In the genomic region with DNA sequence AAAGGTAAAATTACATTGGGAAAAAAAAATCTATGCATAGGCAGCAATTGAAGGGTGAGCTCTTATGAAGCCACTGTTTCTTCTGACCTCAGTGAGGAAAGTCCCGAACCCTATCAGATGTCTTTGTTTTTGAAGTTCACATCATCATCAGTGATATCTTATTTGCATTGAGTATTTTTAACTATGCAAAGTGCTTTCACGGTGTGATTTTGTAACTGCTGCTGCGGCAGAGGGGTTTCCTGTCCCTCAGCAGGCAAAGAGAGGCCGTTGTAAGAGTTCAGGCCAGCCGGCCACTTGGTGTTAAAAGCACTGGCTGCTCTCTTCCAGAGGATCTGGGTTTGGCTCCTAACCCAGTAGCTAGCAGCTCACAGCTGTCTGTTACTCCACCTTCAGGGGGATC, we compare ENCODE assay signal across 16 mouse cellular contexts. TPM values are rescaled to one million over a fixed set of nuclear protein-coding genes. Genes with fewer than 3 reads are reported as not detected.
A peak's percentile ranks its signal among the peaks of the same experiment; 100 is the strongest.
DNase-seq lines count a peak whose midpoint lies in the region; ATAC-seq lines count a peak whose summit lies in the region.
"Had no signal": no experiment of that assay in that cellular context is flagged by ENCODE, and none has a peak within 500 bp of the region (broad histone marks: within the 10 kb centered on the region; RNA-seq: fewer than 3 reads in every experiment).

No protein-coding gene starts in this region.

- no peak overlapping the region for H3K9ac ChIP-seq in liver, embryonic 16.5 days (ENCODE audit: low read depth, low read length)
- H3K9ac ChIP-seq: forebrain, embryonic 15.5 days; midbrain, embryonic 13.5 days; neural tube, embryonic 12.5 days; stomach, embryonic 15.5 days had no signal

- H3K36me3 ChIP-seq in liver, embryonic 16.5 days (ENCODE audit: control insufficient read depth, insufficient read depth) = peaks cover 2% of the 10 kb centered on the region; the same call in 1 of the 2 replicates
- H3K36me3 ChIP-seq in heart, embryonic 10.5 days = peaks cover 19% of the 10 kb centered on the region

- H3K9me3 ChIP-seq in liver, embryonic 16.5 days (replicated peaks; ENCODE audit: control insufficient read depth, low read length) = no peaks in the 10 kb centered on the region
- H3K9me3 ChIP-seq in heart, embryonic 10.5 days = no peaks in the 10 kb centered on the region
- H3K9me3 ChIP-seq: forebrain, embryonic 15.5 days; midbrain, embryonic 13.5 days; neural tube, embryonic 12.5 days; stomach, embryonic 15.5 days had no signal

- peaks cover 5% of the 10 kb centered on the region for H3K4me1 ChIP-seq in liver, embryonic 16.5 days (ENCODE audit: control insufficient read depth, low read depth, low read length)
- H3K4me1 ChIP-seq in heart, embryonic 10.5 days = peaks cover 8% of the 10 kb centered on the region; the same call in 1 of the 2 replicates
- H3K4me1 ChIP-seq: forebrain, embryonic 15.5 days; midbrain, embryonic 13.5 days; neural tube, embryonic 12.5 days had no signal

- DNase-seq in heart, adult 11 months = peak; percentile 83
- no peak for DNase-seq in heart, adult 9 months (ENCODE audit: low spot score in 2 of 2)
- peak; percentile 63 to 67 for DNase-seq in spleen, adult 18-20 months
- no peak for DNase-seq in left cerebral cortex, adult 9 months (ENCODE audit: low spot score in 2 of 2)
- DNase-seq in heart, embryonic 10.5 days (ENCODE audit: low spot score) = no peak
- DNase-seq in kidney, postnatal 10 days = no peak
- DNase-seq: cerebellum, adult 9-10 months; gastrocnemius, postnatal 14 days; left cerebral cortex, postnatal 4 days had no signal

- H3K4me3 ChIP-seq in liver, embryonic 16.5 days (ENCODE audit: low read depth, low read length) = no peak overlapping the region
- H3K4me3 ChIP-seq in heart, embryonic 10.5 days = no peak overlapping the region
- H3K4me3 ChIP-seq: forebrain, embryonic 15.5 days; midbrain, embryonic 13.5 days; neural tube, embryonic 12.5 days; stomach, embryonic 15.5 days had no signal

- no peak overlapping the region for H3K4me2 ChIP-seq in liver, embryonic 16.5 days (ENCODE audit: low read depth, low read length)
- H3K4me2 ChIP-seq: forebrain, embryonic 15.5 days; midbrain, embryonic 13.5 days; neural tube, embryonic 12.5 days; stomach, embryonic 15.5 days had no signal

- no peaks in the 10 kb centered on the region for H3K27me3 ChIP-seq in liver, embryonic 16.5 days (ENCODE audit: control insufficient read depth, insufficient read depth, low read depth, low read length)
- H3K27me3 ChIP-seq in heart, embryonic 10.5 days (ENCODE audit: insufficient read depth, poor library complexity, severe bottlenecking) = no peaks in the 10 kb centered on the region
- H3K27me3 ChIP-seq: forebrain, embryonic 15.5 days; midbrain, embryonic 13.5 days; neural tube, embryonic 12.5 days; stomach, embryonic 15.5 days had no signal

- peak overlapping the region; percentile 48; the same call in 1 of the 2 replicates for H3K27ac ChIP-seq in liver, embryonic 16.5 days (ENCODE audit: low read length)
- H3K27ac ChIP-seq in heart, embryonic 10.5 days = no peak overlapping the region
- H3K27ac ChIP-seq: forebrain, embryonic 15.5 days; midbrain, embryonic 13.5 days; neural tube, embryonic 12.5 days had no signal

- 24% methylated on average over 5 of the region's 5 CpGs for WGBS in liver, embryonic 16.5 days (ENCODE audit: insufficient replicate concordance)
- WGBS in heart, embryonic 10.5 days = 59% methylated on average over 5 of the region's 5 CpGs

- ATAC-seq in CD4-positive, CD25-positive, alpha-beta regulatory T cell, adult 4 months = peak; percentile 80
- no peak for ATAC-seq in liver, embryonic 16.5 days (ENCODE audit: low read depth)
- ATAC-seq: forebrain, embryonic 15.5 days; hindbrain, embryonic 16.5 days; midbrain, embryonic 13.5 days had no signal

RNA-seq across cellular contexts. Expression of a gene that starts 8.4 kb away (rescaled TPM):
- polyA plus RNA-seq in CD4-positive, CD25-positive, alpha-beta regulatory T cell, adult 4 months (2017; shearing (Covaris generic)) = 10 to 100 TPM; 69.7 to 74.8 TPM
- polyA plus RNA-seq in liver, embryonic 16.5 days (2015; fragmentation: Nextera tagmentation; extraction: Ambion mirVana) = 22.2 and 23.1 TPM in 2 replicates
- 45.2 and 47.5 TPM in 2 replicates for polyA plus RNA-seq in heart, embryonic 10.5 days (2016; fragmentation: Nextera tagmentation; extraction: Ambion mirVana)

RNA-seq across cellular contexts. Expression of a gene that starts 8.4 kb away (rescaled TPM):
- polyA plus RNA-seq in CD4-positive, CD25-positive, alpha-beta regulatory T cell, adult 4 months (2017; shearing (Covaris generic)) = 10 to 100 TPM; 38.8 to 57.0 TPM
- polyA plus RNA-seq in liver, embryonic 16.5 days (2015; fragmentation: Nextera tagmentation; extraction: Ambion mirVana) = 104 and 105 TPM in 2 replicates
- 121 and 141 TPM in 2 replicates for polyA plus RNA-seq in heart, embryonic 10.5 days (2016; fragmentation: Nextera tagmentation; extraction: Ambion mirVana)

RNA-seq across cellular contexts. Expression of a gene that starts 59.2 kb away (rescaled TPM):
- polyA plus RNA-seq in CD4-positive, CD25-positive, alpha-beta regulatory T cell, adult 4 months (2017; shearing (Covaris generic)) = 10 to 100 TPM; 19.7 to 30.3 TPM
- 9.7 and 11.7 TPM in 2 replicates for polyA plus RNA-seq in liver, embryonic 16.5 days (2015; fragmentation: Nextera tagmentation; extraction: Ambion mirVana)
- polyA plus RNA-seq in heart, embryonic 10.5 days (2016; fragmentation: Nextera tagmentation; extraction: Ambion mirVana) = 15.5 and 17.1 TPM in 2 replicates

Comparison
In these comparisons a context has a peak if more than half of its experiments do, and no peak if none do; other contexts are left out.
1. DNase-seq: peak in heart, adult 11 months (single experiment) and spleen, adult 18-20 months (2 of 2); none in heart, adult 9 months (0 of 2), left cerebral cortex, adult 9 months (0 of 2), heart, embryonic 10.5 days (single experiment) and kidney, postnatal 10 days (single experiment).